Mouse (Mus musculus) intestine, embryonic 15.5 days (tissue): ENCODE measurements around the gene Cfap43. TPM values are rescaled to one million over a fixed set of nuclear protein-coding genes. Genes with fewer than 3 reads are reported as not detected.
A peak's percentile ranks its signal among the peaks of the same experiment; 100 is the strongest.

ENCODE experiments used
- ATAC-seq: fragments of 200-750 bp; cut with Nextera tagmentation; 2 replicates; pipeline ENCODE4 v1.8.0; 2017; ENCODE audit warnings: moderate TSS enrichment, moderate library complexity
- H3K27ac ChIP-seq: fragments of 300-500 bp; sonication (generic); 2 replicates; pipeline ENCODE4 v1.5.1; 2015; ENCODE audit warnings: mild to moderate bottlenecking, inconsistent platforms
- H3K27me3 ChIP-seq: fragments of 300-500 bp; sonication (generic); replicated peaks from 2 replicates; pipeline ENCODE4 v1.6.1; 2015; ENCODE audit warnings: inconsistent platforms
- H3K36me3 ChIP-seq: fragments of 300-500 bp; sonication (generic); 2 replicates; pipeline ENCODE4 v1.6.1; 2015; ENCODE audit warnings: inconsistent platforms
- H3K4me1 ChIP-seq: fragments of 300-500 bp; sonication (generic); replicated peaks from 2 replicates; pipeline ENCODE4 v1.6.1; 2015; ENCODE audit warnings: inconsistent platforms
- H3K4me2 ChIP-seq: fragments of 300-500 bp; sonication (generic); replicated peaks from 2 replicates; pipeline ENCODE4 v1.6.1; 2015; ENCODE audit warnings: mild to moderate bottlenecking, inconsistent platforms
- H3K4me3 ChIP-seq: fragments of 300-500 bp; sonication (generic); replicated peaks from 2 replicates; pipeline ENCODE4 v1.5.1; 2015; ENCODE audit warnings: inconsistent platforms
- H3K9ac ChIP-seq: fragments of 300-500 bp; sonication (generic); 2 replicates; pipeline ENCODE4 v1.6.1; 2015; ENCODE audit warnings: inconsistent platforms
- H3K9me3 ChIP-seq: fragments of 300-500 bp; sonication (generic); 2 replicates; pipeline ENCODE4 v1.6.1; 2016; ENCODE audit warnings: inconsistent platforms
- WGBS: fragments of 180-500 bp; shearing (Covaris S2); methylation state at CpG from one replicate; pipeline ENCODE4 v1.1.7; 2015; 5-methylcytosine and 5-hydroxymethylcytosine counted together
- polyA plus RNA-seq: library from polyadenylated mRNA; unstranded; fragments of >200 nt; fragmentation: Nextera tagmentation; extraction: Ambion mirVana; gene quantifications from 2 replicates; pipeline ENCODE4 v1.2.1, GENCODE M21; 2015

The Cfap43 gene
- polyA plus RNA-seq, 1 experiment from 2014 or later, result 0.11 TPM

- Histone ChIP-seq H3K27ac (no peak overlapping the region), H3K27me3 (no peaks in the 10 kb centered on the region), H3K4me3 (no peak overlapping the region), H3K4me2 (peak overlapping the region; percentile 43; the same call in 1 of the 2 replicates), H3K9ac (no peak overlapping the region), H3K9me3 (no peaks in the 10 kb centered on the region), H3K36me3 (no peaks in the 10 kb centered on the region), H3K4me1 (peaks cover 23% of the 10 kb centered on the region)
- 42% methylated on average over 4 of the region's 4 CpGs for WGBS
- no peak for ATAC-seq
Measured at GRCm38 (mm10) chr19:47910117-47910618, 8.9 kb downstream of the Cfap43 start.

GRCm38 (mm10) chr19:47909387-47910116 is 9.5 kb downstream of the Cfap43 start:
- Histone ChIP-seq H3K9me3 (no peaks in the 10 kb centered on the region), H3K4me3 (peak overlapping the region; percentile 6; the same call in 1 of the 2 replicates), H3K27me3 (no peaks in the 10 kb centered on the region), H3K4me1 (peaks cover 25% of the 10 kb centered on the region), H3K4me2 (peak overlapping the region; percentile 43), H3K27ac (peak overlapping the region; percentile 51), H3K9ac (0 out of 2 replicates have a peak overlapping the region, but pooled peaks have one; percentile 34), H3K36me3 (no peaks in the 10 kb centered on the region)
- 10% methylated on average over 10 of the region's 10 CpGs for WGBS
- ATAC-seq, result peak; percentile 61

- Histone ChIP-seq H3K9me3 (no peaks in the 10 kb centered on the region), H3K9ac (no peak overlapping the region), H3K36me3 (no peaks in the 10 kb centered on the region), H3K4me3 (no peak overlapping the region), H3K27me3 (no peaks in the 10 kb centered on the region), H3K4me1 (peaks cover 25% of the 10 kb centered on the region), H3K27ac (no peak overlapping the region), H3K4me2 (no peak overlapping the region; the same call in 1 of the 2 replicates)
- 29% methylated on average over 6 of the region's 6 CpGs for WGBS
- peak; percentile 39; the same call in 1 of the 2 replicates for ATAC-seq
Measured at GRCm38 (mm10) chr19:47908961-47909371, 10.1 kb downstream of the Cfap43 start.

GRCm38 (mm10) chr19:47907596-47907995 is 11.5 kb downstream of the Cfap43 start:
- H3K27ac ChIP-seq, result no peak overlapping the region
- H3K9me3 ChIP-seq, result no peaks in the 10 kb centered on the region
- H3K4me2 ChIP-seq, result no peak overlapping the region
- peaks cover 36% of the 10 kb centered on the region for H3K4me1 ChIP-seq
- no peak for ATAC-seq
- no peak overlapping the region for H3K9ac ChIP-seq
- no peak overlapping the region for H3K4me3 ChIP-seq
- no peaks in the 10 kb centered on the region for H3K36me3 ChIP-seq
- WGBS, result 83% methylated on average over 9 of the region's 9 CpGs
- no peaks in the 10 kb centered on the region for H3K27me3 ChIP-seq

GRCm38 (mm10) chr19:47905603-47906002 is 13.5 kb downstream of the Cfap43 start:
- no peaks in the 10 kb centered on the region for H3K36me3 ChIP-seq
- no peak for ATAC-seq

GRCm38 (mm10) chr19:47905081-47905480 is 14.0 kb downstream of the Cfap43 start:
- Histone ChIP-seq H3K36me3 (no peaks in the 10 kb centered on the region), H3K9ac (no peak overlapping the region), H3K27ac (no peak overlapping the region), H3K4me1 (peaks cover 38% of the 10 kb centered on the region), H3K9me3 (no peaks in the 10 kb centered on the region), H3K4me3 (no peak overlapping the region), H3K27me3 (no peaks in the 10 kb centered on the region), H3K4me2 (no peak overlapping the region)
- no peak for ATAC-seq
- WGBS, result 71% methylated on average over 4 of the region's 4 CpGs

More at GRCm38 (mm10) chr19:47905603-47906002, 13.5 kb downstream of the Cfap43 start:
- Histone ChIP-seq H3K4me1 (peaks cover 38% of the 10 kb centered on the region), H3K9ac (no peak overlapping the region), H3K4me3 (no peak overlapping the region), H3K27ac (no peak overlapping the region), H3K9me3 (no peaks in the 10 kb centered on the region), H3K4me2 (no peak overlapping the region), H3K27me3 (no peaks in the 10 kb centered on the region)
- 83% methylated on average over 5 of the region's 5 CpGs for WGBS

GRCm38 (mm10) chr19:47903679-47904078 is 15.4 kb downstream of the Cfap43 start:
- no peaks in the 10 kb centered on the region for H3K27me3 ChIP-seq
- no peaks in the 10 kb centered on the region for H3K9me3 ChIP-seq
- H3K9ac ChIP-seq, result no peak overlapping the region
- no peak overlapping the region for H3K27ac ChIP-seq
- peaks cover 28% of the 10 kb centered on the region for H3K4me1 ChIP-seq
- H3K4me3 ChIP-seq, result no peak overlapping the region
- no peak for ATAC-seq
- WGBS, result 73% methylated on average over 4 of the region's 4 CpGs
- H3K36me3 ChIP-seq, result no peaks in the 10 kb centered on the region
- no peak overlapping the region for H3K4me2 ChIP-seq

- 66% methylated on average over 13 of the region's 13 CpGs for WGBS
Measured at GRCm38 (mm10) chr19:47902316-47903201, 16.5 kb downstream of the Cfap43 start.

GRCm38 (mm10) chr19:47900558-47900957 is 18.5 kb downstream of the Cfap43 start:
- 80% methylated on average over 10 of the region's 10 CpGs for WGBS
- no peak overlapping the region for H3K27ac ChIP-seq
- H3K4me3 ChIP-seq, result no peak overlapping the region
- H3K4me2 ChIP-seq, result no peak overlapping the region
- H3K9me3 ChIP-seq, result no peaks in the 10 kb centered on the region
- H3K4me1 ChIP-seq, result peaks cover 23% of the 10 kb centered on the region
- H3K9ac ChIP-seq, result no peak overlapping the region
- H3K36me3 ChIP-seq, result 0 out of 2 replicates have a peak, but pooled peaks cover 18% of the 10 kb centered on the region
- no peaks in the 10 kb centered on the region for H3K27me3 ChIP-seq
- no peak for ATAC-seq

More at GRCm38 (mm10) chr19:47902316-47903201, 16.5 kb downstream of the Cfap43 start:
- no peak overlapping the region for H3K4me3 ChIP-seq
- H3K4me2 ChIP-seq, result no peak overlapping the region
- H3K27ac ChIP-seq, result 0 out of 2 replicates have a peak overlapping the region, but pooled peaks have one; percentile 7
- peaks cover 23% of the 10 kb centered on the region for H3K4me1 ChIP-seq
- ATAC-seq, result 0 out of 2 replicates have a peak, but pooled peaks have one; percentile 16
- no peaks in the 10 kb centered on the region for H3K9me3 ChIP-seq
- no peaks in the 10 kb centered on the region for H3K27me3 ChIP-seq
- no peak overlapping the region for H3K9ac ChIP-seq
- H3K36me3 ChIP-seq, result 0 out of 2 replicates have a peak, but pooled peaks cover 3% of the 10 kb centered on the region

- no peak overlapping the region for H3K4me2 ChIP-seq
- no peaks in the 10 kb centered on the region for H3K9me3 ChIP-seq
- ATAC-seq, result no peak
- no peak overlapping the region for H3K9ac ChIP-seq
- H3K27ac ChIP-seq, result no peak overlapping the region
- no peak overlapping the region for H3K4me3 ChIP-seq
- H3K27me3 ChIP-seq, result no peaks in the 10 kb centered on the region
- 60% methylated on average over 6 of the region's 6 CpGs for WGBS
- H3K36me3 ChIP-seq, result 0 out of 2 replicates have a peak, but pooled peaks cover 19% of the 10 kb centered on the region
- peaks cover 21% of the 10 kb centered on the region for H3K4me1 ChIP-seq
Measured at GRCm38 (mm10) chr19:47900012-47900411, 19.1 kb downstream of the Cfap43 start.

GRCm38 (mm10) chr19:47898472-47899079 is 20.5 kb downstream of the Cfap43 start:
- no peaks in the 10 kb centered on the region for H3K27me3 ChIP-seq
- H3K27ac ChIP-seq, result no peak overlapping the region
- no peaks in the 10 kb centered on the region for H3K9me3 ChIP-seq
- no peak overlapping the region for H3K4me3 ChIP-seq
- 79% methylated on average over 8 of the region's 8 CpGs for WGBS
- peaks cover 19% of the 10 kb centered on the region for H3K4me1 ChIP-seq
- no peak overlapping the region for H3K4me2 ChIP-seq
- H3K9ac ChIP-seq, result no peak overlapping the region
- ATAC-seq, result no peak
- 0 out of 2 replicates have a peak, but pooled peaks cover 22% of the 10 kb centered on the region for H3K36me3 ChIP-seq
